Mouse (Mus musculus): ENCODE data around the gene Rdh12. TPM values are rescaled to one million over a fixed set of nuclear protein-coding genes. Genes with fewer than 3 reads are reported as not detected.

The Rdh12 gene
- 6.5 and 7.0 TPM in 2 replicates for polyA plus RNA-seq (2012; rRNA removed)

DNA sequence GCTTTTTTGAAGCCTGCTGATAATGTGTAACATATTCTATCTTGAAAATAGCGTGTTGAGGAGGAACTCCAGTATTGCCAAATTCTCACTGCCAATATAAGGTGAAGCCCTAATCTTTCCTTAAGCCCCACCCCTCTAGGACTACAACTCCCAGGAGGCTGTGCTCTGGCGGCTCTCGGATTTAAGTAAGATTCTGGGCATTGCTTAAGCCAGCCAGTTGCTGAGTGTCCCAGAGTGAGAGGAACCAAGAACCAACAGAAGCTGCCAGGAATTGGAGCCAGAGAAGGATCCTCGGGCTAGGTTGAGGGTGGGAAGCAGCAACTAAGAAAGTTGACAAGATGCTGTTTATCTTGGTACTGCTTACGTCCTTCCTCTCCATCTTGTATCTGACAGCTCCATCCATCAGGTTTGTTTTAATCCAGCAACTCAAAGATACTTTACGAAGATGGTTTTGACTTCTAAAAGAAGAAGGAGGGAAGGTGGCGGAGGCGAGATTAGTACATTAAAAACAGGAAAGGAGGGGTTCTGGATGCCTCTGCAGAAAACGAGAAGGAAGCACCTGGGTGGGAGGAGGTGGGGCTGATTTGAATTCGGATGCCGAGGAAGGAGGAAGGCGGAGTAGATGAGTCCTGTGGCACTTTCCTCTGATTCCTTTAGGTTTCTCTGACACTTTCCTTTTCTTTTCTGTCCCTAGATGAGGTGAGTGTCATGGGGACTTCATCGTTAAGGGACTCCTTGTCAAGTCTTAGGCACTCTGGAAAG lies at the start of gene Rdh12:
Rdh12 (plus strand) TSS at position 212 of the 762 bp plus-strand sequence.
- peak within 1 kb of the TSS; percentile 73 for H3K27ac ChIP-seq (ENCODE audit: insufficient read depth, low read length)
- TF ChIP-seq CTCF (IDR thresholded peaks at IDR 0.05; ENCODE audit: extremely low read depth, insufficient read depth, insufficient read length, insufficient replicate concordance) (no peak), POLR2A (IDR thresholded peaks at IDR 0.05; ENCODE audit: low read depth, low read length) (no peak; the same call in 1 of the 2 replicates)

DNA sequence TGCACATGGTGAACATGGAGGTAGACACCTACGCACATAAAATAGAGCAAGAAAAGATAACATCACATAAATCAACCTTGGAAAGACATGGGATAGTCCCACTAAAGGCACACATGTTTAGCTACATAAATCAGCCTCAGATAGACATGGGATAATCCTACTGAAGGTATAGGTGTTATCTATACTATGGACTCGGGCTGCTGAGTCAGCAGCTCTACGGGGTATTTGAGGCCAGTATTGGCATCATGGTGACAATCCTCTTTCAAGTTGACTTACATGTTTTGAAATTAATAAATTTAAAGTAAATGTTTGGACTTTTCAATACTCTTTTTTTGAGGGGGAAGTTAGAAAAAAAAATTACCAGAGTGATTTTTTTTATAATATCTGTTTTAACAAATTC lies 45.8 kb upstream of the Rdh12 start:
- peaks cover 46% of the 10 kb centered on the region for H3K36me3 ChIP-seq (ENCODE audit: control insufficient read depth, insufficient read depth, low read length)
- TF ChIP-seq POLR2A (IDR thresholded peaks at IDR 0.05; ENCODE audit: low read depth, low read length), result no peak
- TF ChIP-seq CTCF (IDR thresholded peaks at IDR 0.05; ENCODE audit: extremely low read depth, insufficient read depth, insufficient read length, insufficient replicate concordance), result no peak
- H3K4me3 ChIP-seq (ENCODE audit: extremely low read depth, insufficient read depth, insufficient read length), result no peak overlapping the region
- no peak overlapping the region for H3K27ac ChIP-seq (ENCODE audit: insufficient read depth, low read length)
- 91% methylated on average over 3 of the region's 3 CpGs for WGBS
- no peaks in the 10 kb centered on the region for H3K4me1 ChIP-seq (ENCODE audit: control insufficient read depth, insufficient read depth, insufficient read length)
- no peak for DNase-seq (ENCODE audit: low read depth in 1 of 2, low spot score in 2 of 2)
- no peaks in the 10 kb centered on the region for H3K27me3 ChIP-seq (ENCODE audit: control insufficient read depth, insufficient read depth, low read length)

More for the DNA sequence above, at the start of gene Rdh12:
- under 1% methylated on average over 13 of the region's 13 CpGs for WGBS
- Histone ChIP-seq H3K36me3 (ENCODE audit: control insufficient read depth, insufficient read depth, low read length) (peaks cover 7% of the 10 kb centered on the region), H3K4me1 (ENCODE audit: control insufficient read depth, insufficient read depth, insufficient read length) (no peaks in the 10 kb centered on the region), H3K4me3 (ENCODE audit: extremely low read depth, insufficient read depth, insufficient read length) (peak within 1 kb of the TSS; percentile 71), H3K27me3 (ENCODE audit: control insufficient read depth, insufficient read depth, low read length) (no peaks in the 10 kb centered on the region)
- DNase-seq (ENCODE audit: low read depth in 1 of 2, low spot score in 2 of 2), result peak; percentile 11 to 52

DNA sequence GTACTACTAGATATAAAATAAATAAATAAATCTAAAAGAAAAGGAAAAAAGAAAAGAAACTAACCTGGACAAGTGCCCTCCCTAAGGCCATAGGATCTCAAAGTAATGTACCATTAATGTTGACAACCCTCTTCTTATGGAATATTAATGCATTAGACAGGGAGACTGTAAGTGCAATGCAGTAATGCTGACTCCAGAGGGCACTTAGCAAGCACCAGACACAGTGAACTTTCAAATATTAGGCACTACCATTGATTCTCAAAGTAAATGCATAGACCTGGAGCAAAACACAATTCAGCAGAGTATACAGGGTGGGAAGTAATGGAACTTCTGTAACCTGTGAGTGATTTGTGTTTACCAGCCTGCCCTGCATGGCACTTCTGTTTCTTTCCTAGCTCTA lies 39.5 kb upstream of the Rdh12 start:
- H3K36me3 ChIP-seq (ENCODE audit: control insufficient read depth, insufficient read depth, low read length), result peaks cover 17% of the 10 kb centered on the region
- TF ChIP-seq POLR2A (IDR thresholded peaks at IDR 0.05; ENCODE audit: low read depth, low read length), result no peak
- no peak for TF ChIP-seq CTCF (IDR thresholded peaks at IDR 0.05; ENCODE audit: extremely low read depth, insufficient read depth, insufficient read length, insufficient replicate concordance)
- peaks cover 3% of the 10 kb centered on the region for H3K4me1 ChIP-seq (ENCODE audit: control insufficient read depth, insufficient read depth, insufficient read length)
- no peak overlapping the region for H3K27ac ChIP-seq (ENCODE audit: insufficient read depth, low read length)
- no peak for DNase-seq (ENCODE audit: low read depth in 1 of 2, low spot score in 2 of 2)
- H3K4me3 ChIP-seq (ENCODE audit: extremely low read depth, insufficient read depth, insufficient read length), result no peak overlapping the region
- no peaks in the 10 kb centered on the region for H3K27me3 ChIP-seq (ENCODE audit: control insufficient read depth, insufficient read depth, low read length)

DNA sequence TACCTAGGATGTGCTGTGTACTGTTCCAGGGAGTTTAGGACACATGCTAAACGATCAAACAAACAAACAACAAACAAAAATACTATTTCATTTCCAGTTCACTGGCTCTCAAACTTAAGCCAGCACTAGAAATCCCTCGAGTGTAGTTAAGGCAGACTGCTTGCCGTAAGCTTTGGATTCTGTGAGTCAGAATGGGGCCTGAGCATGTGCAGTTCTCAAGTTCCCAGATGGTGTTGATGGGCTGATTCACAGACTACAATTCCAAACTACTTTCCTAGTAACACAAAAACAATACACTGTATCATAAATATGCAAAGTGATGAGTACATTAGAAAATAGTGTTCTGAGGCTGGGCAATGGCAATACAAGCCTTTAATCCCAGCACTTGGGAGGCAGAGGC lies 38.3 kb upstream of the Rdh12 start:
- Histone ChIP-seq H3K4me1 (ENCODE audit: control insufficient read depth, insufficient read depth, insufficient read length) (peaks cover 3% of the 10 kb centered on the region), H3K27me3 (ENCODE audit: control insufficient read depth, insufficient read depth, low read length) (no peaks in the 10 kb centered on the region), H3K36me3 (ENCODE audit: control insufficient read depth, insufficient read depth, low read length) (peaks cover 9% of the 10 kb centered on the region), H3K27ac (ENCODE audit: insufficient read depth, low read length) (no peak overlapping the region), H3K4me3 (ENCODE audit: extremely low read depth, insufficient read depth, insufficient read length) (no peak overlapping the region)
- 86% methylated on average over 3 of the region's 3 CpGs for WGBS
- TF ChIP-seq POLR2A (IDR thresholded peaks at IDR 0.05; ENCODE audit: low read depth, low read length), result no peak
- no peak for TF ChIP-seq CTCF (IDR thresholded peaks at IDR 0.05; ENCODE audit: extremely low read depth, insufficient read depth, insufficient read length, insufficient replicate concordance)
- DNase-seq (ENCODE audit: low read depth in 1 of 2, low spot score in 2 of 2), result no peak

DNA sequence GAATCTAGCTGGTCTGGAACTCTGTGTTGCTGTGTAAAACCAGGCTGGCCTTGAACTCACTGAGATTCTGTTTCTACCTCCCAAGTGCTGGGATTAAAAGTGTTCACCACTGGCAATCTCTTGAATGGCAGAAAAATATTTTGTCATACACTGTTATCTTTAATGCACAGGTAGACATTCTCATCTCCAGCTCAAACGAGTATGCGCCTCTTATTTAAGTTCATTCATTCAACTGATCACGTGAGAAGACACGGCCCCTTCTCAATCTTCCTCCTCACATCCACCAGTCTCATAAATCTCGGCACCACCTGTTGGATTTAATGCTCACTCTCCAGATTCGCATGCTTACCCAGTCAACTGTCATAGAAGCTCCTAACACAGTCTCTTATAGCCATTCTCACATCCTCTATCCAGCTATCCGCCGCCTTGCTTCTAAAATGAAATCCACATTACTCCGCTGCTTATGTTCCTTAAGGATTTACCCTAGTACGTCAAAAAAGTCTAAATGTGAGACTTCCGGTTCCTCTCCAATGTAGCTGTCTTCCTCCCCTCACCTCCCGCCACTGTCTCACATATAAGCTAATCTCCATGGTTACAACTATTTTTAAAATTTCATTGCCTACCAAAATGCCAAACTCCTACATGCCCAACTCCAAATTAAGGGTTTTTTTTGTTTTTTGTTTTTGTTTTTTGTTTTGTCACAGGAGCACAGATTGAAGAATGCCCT lies 37.3 kb upstream of the Rdh12 start:
- Histone ChIP-seq H3K36me3 (ENCODE audit: control insufficient read depth, insufficient read depth, low read length) (peaks cover 10% of the 10 kb centered on the region), H3K27ac (ENCODE audit: insufficient read depth, low read length) (no peak overlapping the region), H3K27me3 (ENCODE audit: control insufficient read depth, insufficient read depth, low read length) (no peaks in the 10 kb centered on the region), H3K4me1 (ENCODE audit: control insufficient read depth, insufficient read depth, insufficient read length) (peaks cover 3% of the 10 kb centered on the region), H3K4me3 (ENCODE audit: extremely low read depth, insufficient read depth, insufficient read length) (peak overlapping the region; percentile 96)
- no peak for TF ChIP-seq CTCF (IDR thresholded peaks at IDR 0.05; ENCODE audit: extremely low read depth, insufficient read depth, insufficient read length, insufficient replicate concordance)
- no peak for TF ChIP-seq POLR2A (IDR thresholded peaks at IDR 0.05; ENCODE audit: low read depth, low read length)
- 29% methylated on average over 12 of the region's 12 CpGs for WGBS
- DNase-seq (ENCODE audit: low read depth in 1 of 2, low spot score in 2 of 2), result no peak

DNA sequence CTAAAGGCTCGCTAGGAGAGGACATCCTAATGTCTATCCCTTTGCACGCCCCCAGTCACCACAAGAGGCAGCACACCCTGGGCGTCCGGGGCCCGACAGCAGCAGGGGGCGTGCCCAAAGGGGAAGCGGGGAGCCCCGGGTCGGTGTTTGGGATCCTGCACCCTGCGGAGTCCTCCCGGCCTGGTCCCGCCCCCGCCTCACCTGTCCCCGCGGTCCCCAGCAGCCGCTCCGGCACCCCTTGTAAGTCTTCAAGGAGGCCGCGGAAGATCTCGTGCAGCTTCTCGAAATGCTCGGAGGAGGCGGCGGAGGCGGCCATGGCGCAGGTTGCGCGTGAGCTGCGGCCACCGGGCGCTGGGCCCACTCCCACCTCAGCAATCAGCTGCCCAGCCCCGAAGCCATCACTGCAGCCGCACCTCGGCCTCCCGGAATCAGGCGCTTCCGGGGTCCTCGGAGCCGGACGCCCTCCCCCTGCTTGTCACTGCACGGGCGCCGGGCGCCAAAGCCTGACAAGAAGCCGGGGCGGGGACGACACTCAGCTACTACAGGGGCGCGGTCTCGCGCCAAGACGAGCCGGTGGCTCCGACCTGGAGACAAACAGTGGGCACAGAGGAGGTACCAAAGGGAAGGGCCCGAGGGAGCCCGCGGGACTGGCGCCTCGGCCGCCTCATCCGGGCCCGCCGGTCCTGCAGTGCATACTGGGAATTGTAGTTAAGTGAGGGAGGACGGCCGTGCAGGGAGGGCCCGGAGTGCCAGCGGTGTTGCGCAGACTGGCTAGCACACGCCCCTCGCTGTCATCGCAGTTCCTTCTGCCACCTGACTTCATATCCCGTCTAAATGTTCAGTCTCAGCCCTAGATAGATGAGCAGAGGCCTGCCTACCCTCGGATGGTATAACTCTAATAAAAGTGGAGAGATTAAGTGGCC lies 36.4 kb upstream of the Rdh12 start, which contains the start of gene Vti1b:
Vti1b (minus strand) TSS at position 649 of the 923 bp plus-strand sequence.
- H3K4me3 ChIP-seq (ENCODE audit: extremely low read depth, insufficient read depth, insufficient read length), result peak within 1 kb of the TSS; percentile 96
- whole genome bisulfite sequencing, result 1% methylated on average over 72 of the region's 73 CpGs
- peak; percentile 51; the same call in 1 of the 2 replicates for TF ChIP-seq CTCF (IDR thresholded peaks at IDR 0.05; ENCODE audit: extremely low read depth, insufficient read depth, insufficient read length, insufficient replicate concordance)
- TF ChIP-seq POLR2A (IDR thresholded peaks at IDR 0.05; ENCODE audit: low read depth, low read length), result peak; percentile 72; the same call in 1 of the 2 replicates
- no peaks in the 10 kb centered on the region for H3K27me3 ChIP-seq (ENCODE audit: control insufficient read depth, insufficient read depth, low read length)
- peaks cover 10% of the 10 kb centered on the region for H3K36me3 ChIP-seq (ENCODE audit: control insufficient read depth, insufficient read depth, low read length)
- peak within 1 kb of the TSS; percentile 98 for H3K27ac ChIP-seq (ENCODE audit: insufficient read depth, low read length)
- H3K4me1 ChIP-seq (ENCODE audit: control insufficient read depth, insufficient read depth, insufficient read length), result peaks cover 3% of the 10 kb centered on the region
- peak; percentile 87 to 88 for DNase-seq (ENCODE audit: low read depth in 1 of 2, low spot score in 2 of 2)

Data from spleen, adult 2 months (tissue).